Mouse (Mus musculus) neural tube, embryonic 11.5 days (tissue): ENCODE data around the gene Nfkbil1. TPM values are rescaled to one million over a fixed set of nuclear protein-coding genes. Genes with fewer than 3 reads are reported as not detected.

ENCODE experiments used
- ATAC-seq: fragments of 200-750 bp; cut with Nextera tagmentation; 2 replicates; pipeline ENCODE4 v1.8.0; 2017; ENCODE audit warnings: moderate number of reproducible peaks, mild to moderate bottlenecking, moderate TSS enrichment, moderate library complexity; ENCODE audit not compliant: insufficient read depth, low FRiP score, low TSS enrichment
- DNase-seq: peaks from one replicate; pipeline ENCODE4 v3.0.0-alpha.2; 2015; ENCODE audit warnings: low spot score
- H3K27ac ChIP-seq: fragments of 300-500 bp; sonication (generic); 2 replicates; pipeline ENCODE4 v1.5.1; 2014; ENCODE audit warnings: low read depth, mild to moderate bottlenecking, low read length
- H3K27me3 ChIP-seq: fragments of 300-500 bp; sonication (generic); 2 replicates; pipeline ENCODE4 v1.6.1; 2014; ENCODE audit warnings: mild to moderate bottlenecking, low read length, mixed read lengths; ENCODE audit not compliant: control insufficient read depth, insufficient read depth
- H3K36me3 ChIP-seq: fragments of 300-500 bp; sonication (generic); 2 replicates; pipeline ENCODE4 v1.6.1; 2014; ENCODE audit warnings: mild to moderate bottlenecking, low read length, moderate library complexity, mixed read lengths; ENCODE audit not compliant: control insufficient read depth, insufficient read depth
- H3K4me1 ChIP-seq: fragments of 300-500 bp; sonication (generic); 2 replicates; pipeline ENCODE4 v1.6.1; 2014; ENCODE audit warnings: low read length, mixed read lengths; ENCODE audit not compliant: control insufficient read depth, insufficient read depth
- H3K4me2 ChIP-seq: fragments of 300-500 bp; sonication (generic); 2 replicates; pipeline ENCODE4 v1.6.1; 2014; ENCODE audit warnings: low read depth, mild to moderate bottlenecking, moderate library complexity
- H3K4me3 ChIP-seq: fragments of 300-500 bp; sonication (generic); 2 replicates; pipeline ENCODE4 v1.5.1; 2014; ENCODE audit warnings: low read depth, low read length
- H3K9ac ChIP-seq: fragments of 300-500 bp; sonication (generic); 2 replicates; pipeline ENCODE4 v1.6.1; 2014; ENCODE audit warnings: mild to moderate bottlenecking, low read length
- H3K9me3 ChIP-seq: fragments of 300-500 bp; sonication (generic); 2 replicates; pipeline ENCODE4 v1.6.1; 2016; ENCODE audit warnings: low read length; ENCODE audit not compliant: control insufficient read depth
- WGBS: fragments of 180-500 bp; shearing (Covaris S2); extraction: QIAGEN DNeasy Blood & Tissue Kit; methylation state at CpG from one replicate; pipeline ENCODE4 v1.1.7; 2014; 5-methylcytosine and 5-hydroxymethylcytosine counted together
- polyA plus RNA-seq: library from polyadenylated mRNA; unstranded; fragments of >200 nt; fragmentation: Nextera tagmentation; extraction: Ambion mirVana; gene quantifications from 2 replicates; pipeline ENCODE4 v1.2.1, GENCODE M21; 2014

Gene Nfkbil1
- polyA plus RNA-seq, 1 experiment from 2014 or later = 5.0 TPM

DNA sequence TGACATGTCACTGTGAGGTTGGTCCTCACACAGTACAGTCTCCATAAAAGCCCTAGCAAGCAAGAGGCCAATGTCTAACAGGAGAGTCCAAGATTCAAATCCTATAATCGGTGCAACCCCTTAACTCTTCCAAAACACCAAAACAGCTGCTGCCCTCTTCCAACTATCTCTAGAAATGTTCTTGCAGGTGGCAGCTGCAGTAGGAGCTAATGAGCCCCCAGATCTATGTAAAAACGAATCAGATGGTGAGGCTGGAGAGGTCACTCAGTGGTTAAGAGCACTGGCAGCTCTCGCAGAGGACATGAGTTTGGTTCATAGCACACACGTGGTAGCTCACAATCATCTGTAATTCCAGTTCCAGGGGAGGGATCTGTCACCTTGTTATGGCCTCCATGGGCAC, 20.1 kb upstream of the Nfkbil1 start:
- WGBS = 63% methylated on average over 4 of the region's 4 CpGs
- peaks cover 17% of the 10 kb centered on the region for H3K36me3 ChIP-seq
- no peaks in the 10 kb centered on the region for H3K9me3 ChIP-seq
- no peak overlapping the region for H3K4me3 ChIP-seq
- H3K4me2 ChIP-seq = no peak overlapping the region
- ATAC-seq (no peak), DNase-seq (peak; percentile 8)
- no peaks in the 10 kb centered on the region for H3K4me1 ChIP-seq
- no peak overlapping the region for H3K9ac ChIP-seq
- no peaks in the 10 kb centered on the region for H3K27me3 ChIP-seq
- H3K27ac ChIP-seq = no peak overlapping the region

DNA sequence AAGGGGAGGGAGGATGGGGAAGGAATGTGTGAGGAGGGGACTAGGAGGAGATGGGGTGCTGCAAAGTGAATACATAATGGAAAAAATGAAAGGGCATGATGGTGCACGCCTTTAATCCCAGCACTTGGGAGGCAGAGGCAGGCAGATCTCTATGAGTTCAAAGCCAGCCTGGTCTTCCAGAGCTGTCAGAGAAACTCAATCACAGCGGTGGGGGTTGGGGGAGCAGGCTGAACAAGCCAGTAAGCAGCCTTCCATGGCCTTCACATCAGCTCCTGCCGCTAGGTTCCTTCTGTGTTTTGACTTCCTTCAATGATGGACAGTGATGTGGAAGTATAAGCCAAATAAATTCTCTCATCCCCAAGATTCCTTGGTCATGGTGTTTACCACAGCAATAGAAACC, 19.7 kb upstream of the Nfkbil1 start:
- peak; percentile 8 for DNase-seq
- 64% methylated on average over 3 of the region's 3 CpGs for WGBS

DNA sequence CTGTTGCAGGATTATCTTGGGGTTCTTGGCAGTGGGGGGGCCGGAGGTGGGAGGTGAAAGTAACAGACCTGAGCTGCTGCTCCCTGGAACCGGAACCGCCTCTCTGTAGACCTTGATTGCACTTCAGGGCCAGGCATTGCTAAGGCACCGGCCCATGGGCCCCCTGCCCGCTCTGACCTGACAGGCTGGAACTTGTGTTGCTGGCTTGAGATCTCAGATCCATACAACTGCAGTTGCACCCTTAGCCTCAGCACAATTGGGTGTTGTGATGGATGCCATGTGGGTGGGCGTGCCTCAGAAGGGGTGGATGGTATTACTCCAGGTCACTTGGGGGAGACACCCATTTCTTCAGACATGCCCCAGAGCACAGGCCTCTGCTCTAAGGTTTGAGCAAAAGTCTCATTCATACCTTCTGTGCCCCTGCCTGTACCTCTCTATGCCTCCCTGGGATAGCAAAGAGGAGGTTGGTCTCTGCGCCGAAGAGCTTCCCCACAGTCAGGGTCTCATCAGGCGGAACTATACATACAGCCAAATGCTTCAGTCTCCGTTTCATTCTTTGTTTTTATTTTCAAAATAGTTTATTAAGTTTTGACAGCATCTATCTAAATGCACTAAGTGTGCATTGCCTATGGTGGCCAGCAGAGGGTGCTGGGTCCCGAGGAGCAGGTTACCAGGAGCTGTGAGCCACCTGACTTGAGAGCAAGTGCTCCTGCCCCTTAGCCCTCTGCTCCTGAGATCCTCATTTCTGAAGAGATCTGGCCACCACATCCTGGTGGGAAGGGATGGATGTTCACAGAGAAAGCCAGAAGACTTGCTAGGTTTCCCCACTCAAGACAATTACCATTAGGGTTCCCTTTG, 18.9 kb upstream of the Nfkbil1 start:
- Histone ChIP-seq H3K4me2 (no peak overlapping the region), H3K36me3 (peaks cover 22% of the 10 kb centered on the region), H3K9me3 (no peaks in the 10 kb centered on the region), H3K9ac (no peak overlapping the region), H3K4me3 (0 out of 2 replicates have a peak overlapping the region, but pooled peaks have one; percentile 10), H3K27ac (no peak overlapping the region), H3K27me3 (no peaks in the 10 kb centered on the region), H3K4me1 (no peaks in the 10 kb centered on the region)
- peak; percentile 20; the same call in 1 of the 2 replicates for ATAC-seq
- 55% methylated on average over 11 of the region's 11 CpGs for WGBS
- peak; percentile 61 for DNase-seq

More for the DNA sequence above, 19.7 kb upstream of the Nfkbil1 start:
- H3K9ac ChIP-seq = no peak overlapping the region
- H3K27me3 ChIP-seq = no peaks in the 10 kb centered on the region
- H3K4me3 ChIP-seq = no peak overlapping the region
- no peak for ATAC-seq
- H3K27ac ChIP-seq = no peak overlapping the region
- H3K36me3 ChIP-seq = peaks cover 20% of the 10 kb centered on the region
- H3K9me3 ChIP-seq = no peaks in the 10 kb centered on the region
- no peak overlapping the region for H3K4me2 ChIP-seq
- no peaks in the 10 kb centered on the region for H3K4me1 ChIP-seq

DNA sequence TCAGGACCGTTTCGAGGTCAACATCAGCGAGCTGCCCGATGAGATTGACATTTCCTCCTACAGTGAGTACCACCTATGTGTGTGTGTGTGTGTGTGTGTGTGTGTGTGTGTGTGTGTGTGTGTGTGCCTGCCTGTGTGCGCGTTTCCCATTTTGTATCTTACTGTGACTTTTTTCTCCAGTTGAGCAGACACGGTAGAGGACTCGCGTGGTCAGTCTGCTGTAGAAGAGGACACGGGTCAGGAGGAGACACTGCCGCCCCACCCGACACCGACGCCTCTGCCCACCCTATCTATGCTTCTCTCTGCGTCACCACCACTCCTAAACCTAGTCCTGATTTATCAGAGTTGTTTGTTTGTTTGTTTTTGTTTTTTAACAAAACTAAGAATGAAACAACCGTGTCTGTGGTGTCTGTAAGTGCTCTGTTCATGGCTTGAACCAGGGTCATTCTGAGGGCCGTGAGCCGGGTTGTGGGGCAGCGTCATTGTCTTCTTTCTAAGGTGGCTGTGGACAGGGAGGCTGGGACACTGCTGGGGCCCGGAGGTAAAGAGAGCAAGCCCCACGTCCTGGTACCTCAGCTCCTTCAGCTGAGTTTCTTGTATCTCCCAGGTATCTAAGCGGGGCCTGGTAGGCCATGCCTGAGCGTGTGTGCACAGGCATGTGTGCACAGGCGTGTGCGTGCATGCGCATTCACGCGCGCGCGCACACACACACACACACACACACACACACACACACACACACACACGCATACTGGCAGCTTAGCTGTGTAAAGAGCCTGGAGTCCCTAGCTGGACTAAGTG, 17.9 kb upstream of the Nfkbil1 start:
- H3K4me2 ChIP-seq = no peak overlapping the region
- WGBS = 88% methylated on average over 32 of the region's 32 CpGs
- no peaks in the 10 kb centered on the region for H3K27me3 ChIP-seq
- no peak overlapping the region for H3K27ac ChIP-seq
- no peak overlapping the region for H3K9ac ChIP-seq
- H3K9me3 ChIP-seq = no peaks in the 10 kb centered on the region
- H3K36me3 ChIP-seq = peaks cover 31% of the 10 kb centered on the region
- ATAC-seq (no peak), DNase-seq (no peak)
- no peaks in the 10 kb centered on the region for H3K4me1 ChIP-seq
- H3K4me3 ChIP-seq = no peak overlapping the region

DNA sequence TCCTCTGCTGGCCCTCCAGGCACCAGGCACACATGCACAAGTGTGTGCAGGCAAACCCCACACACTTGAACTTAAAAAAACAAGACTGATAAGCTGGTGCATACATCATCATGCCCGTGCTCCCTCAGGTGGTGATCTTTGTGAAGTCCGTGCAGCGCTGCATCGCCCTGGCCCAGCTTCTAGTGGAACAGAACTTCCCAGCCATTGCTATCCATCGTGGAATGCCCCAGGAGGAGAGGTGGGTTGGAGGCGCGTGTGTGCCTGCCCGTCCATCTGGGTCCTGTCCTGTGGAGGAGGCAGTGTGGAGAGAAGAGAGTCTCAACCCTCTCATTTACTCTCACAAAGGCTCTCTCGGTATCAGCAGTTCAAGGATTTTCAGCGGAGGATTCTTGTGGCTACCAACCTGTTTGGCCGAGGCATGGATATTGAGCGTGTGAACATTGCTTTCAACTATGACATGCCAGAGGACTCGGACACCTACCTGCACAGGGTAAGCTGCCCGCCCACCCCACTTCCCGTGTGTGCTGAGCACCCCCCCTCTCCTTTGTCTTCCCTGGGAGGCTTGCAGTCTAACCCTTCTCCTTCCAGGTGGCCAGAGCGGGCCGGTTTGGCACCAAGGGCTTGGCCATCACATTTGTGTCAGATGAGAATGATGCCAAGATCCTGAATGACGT, 17.2 kb upstream of the Nfkbil1 start:
- DNase-seq (peak; percentile 20), ATAC-seq (no peak)
- Histone ChIP-seq H3K9me3 (no peaks in the 10 kb centered on the region), H3K4me3 (no peak overlapping the region), H3K36me3 (peaks cover 31% of the 10 kb centered on the region), H3K9ac (no peak overlapping the region), H3K4me1 (no peaks in the 10 kb centered on the region), H3K4me2 (no peak overlapping the region), H3K27me3 (no peaks in the 10 kb centered on the region), H3K27ac (no peak overlapping the region)
- 90% methylated on average over 18 of the region's 18 CpGs for WGBS

DNA sequence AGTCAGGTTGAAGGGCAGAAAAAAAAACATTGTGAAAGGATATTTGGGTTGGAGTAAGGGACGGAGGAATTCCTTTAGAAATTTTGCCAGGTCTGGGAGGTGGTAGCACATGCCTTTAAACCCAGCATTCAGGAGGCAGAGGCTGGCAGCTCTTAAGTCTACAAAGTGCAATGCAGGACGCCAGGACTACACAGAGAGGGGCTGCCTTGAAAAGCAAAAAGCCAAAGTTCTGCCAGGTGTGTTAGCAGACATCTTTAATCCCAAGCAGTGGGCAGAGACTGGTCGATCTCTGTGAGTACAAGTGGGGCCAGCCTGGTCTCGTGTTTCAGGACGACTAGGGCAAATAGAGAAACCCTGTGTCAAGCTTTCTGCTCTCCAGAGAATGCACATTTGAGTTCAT, 16.4 kb upstream of the Nfkbil1 start:
- WGBS = 85% methylated on average over 5 of the region's 5 CpGs
- Histone ChIP-seq H3K27ac (no peak overlapping the region), H3K9me3 (no peaks in the 10 kb centered on the region), H3K4me3 (no peak overlapping the region), H3K27me3 (no peaks in the 10 kb centered on the region), H3K4me1 (no peaks in the 10 kb centered on the region), H3K9ac (no peak overlapping the region), H3K36me3 (peaks cover 35% of the 10 kb centered on the region), H3K4me2 (no peak overlapping the region)
- DNase-seq (no peak), ATAC-seq (no peak)

DNA sequence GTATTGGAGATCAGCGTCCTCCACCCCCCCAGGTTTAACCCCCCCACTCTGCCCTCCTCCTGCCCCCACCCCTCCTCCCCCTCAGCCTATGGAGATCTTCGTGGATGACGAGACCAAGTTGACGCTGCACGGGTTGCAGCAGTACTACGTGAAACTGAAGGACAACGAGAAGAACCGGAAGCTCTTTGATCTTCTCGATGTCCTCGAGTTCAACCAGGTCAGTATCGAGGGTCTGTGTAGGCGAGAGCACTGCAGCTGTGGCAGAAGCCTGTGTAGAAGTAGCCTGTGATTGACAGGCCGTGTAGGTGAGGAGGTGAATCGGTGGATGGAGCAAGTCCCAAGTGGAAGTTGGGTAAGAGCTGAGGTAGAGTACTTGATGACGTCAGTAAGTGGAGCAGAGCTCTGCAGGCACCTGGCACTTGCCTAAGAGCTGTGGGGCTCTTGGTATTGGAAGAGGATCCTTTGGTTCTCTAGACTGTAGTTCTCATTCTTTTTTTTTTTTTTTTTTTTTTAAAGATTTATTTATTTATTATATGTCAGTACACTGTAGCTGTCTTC, 15.6 kb upstream of the Nfkbil1 start:
- no peak overlapping the region for H3K4me2 ChIP-seq
- WGBS = 89% methylated on average over 15 of the region's 15 CpGs
- no peak for ATAC-seq
- no peak overlapping the region for H3K4me3 ChIP-seq
- H3K27ac ChIP-seq = no peak overlapping the region
- no peaks in the 10 kb centered on the region for H3K27me3 ChIP-seq
- peaks cover 42% of the 10 kb centered on the region for H3K36me3 ChIP-seq
- DNase-seq = no peak
- no peak overlapping the region for H3K9ac ChIP-seq
- H3K9me3 ChIP-seq = no peaks in the 10 kb centered on the region
- 0 out of 2 replicates have a peak, but pooled peaks cover 3% of the 10 kb centered on the region for H3K4me1 ChIP-seq

DNA sequence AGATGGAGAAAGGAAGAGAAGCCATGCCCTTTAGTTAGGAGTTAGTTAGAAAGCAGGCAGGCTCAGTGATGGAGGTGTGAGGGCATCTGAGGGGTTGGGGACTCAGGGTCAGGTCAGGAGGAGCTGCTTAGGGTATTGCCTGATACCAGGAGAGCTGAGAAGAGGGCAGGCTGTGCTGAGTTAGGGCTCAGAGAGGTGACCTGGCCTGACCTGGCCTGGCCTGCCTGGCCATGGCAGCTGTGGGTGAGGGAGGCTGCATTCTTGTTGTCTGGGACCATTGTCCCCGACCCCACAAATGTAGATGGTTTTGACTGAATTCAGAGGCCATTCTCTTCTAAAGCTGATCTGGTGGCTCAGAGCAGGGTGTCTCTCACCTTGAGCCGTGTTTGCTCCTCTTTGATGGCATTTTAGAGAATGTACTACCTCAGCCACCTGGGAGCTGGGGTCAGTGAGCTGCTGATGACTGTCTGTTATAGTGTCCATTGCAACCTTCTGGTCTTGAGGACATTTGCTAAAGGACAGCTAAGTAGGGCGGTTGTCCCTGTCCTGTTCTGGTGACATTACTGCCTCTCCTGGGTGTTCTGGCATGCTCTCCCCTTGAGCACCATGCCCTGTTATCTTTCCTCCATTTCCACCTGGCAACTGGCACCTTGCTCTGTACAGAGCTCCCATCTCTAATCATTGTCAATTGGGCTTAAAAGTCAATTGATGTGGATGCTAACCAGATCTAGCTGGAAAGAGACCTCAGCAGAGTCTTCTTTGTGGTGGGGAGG, 14.9 kb upstream of the Nfkbil1 start:
- ATAC-seq = no peak
- no peak for DNase-seq
- Histone ChIP-seq H3K4me1 (0 out of 2 replicates have a peak, but pooled peaks cover 3% of the 10 kb centered on the region), H3K36me3 (peaks cover 44% of the 10 kb centered on the region), H3K4me2 (no peak overlapping the region), H3K27ac (no peak overlapping the region), H3K9ac (no peak overlapping the region), H3K9me3 (no peaks in the 10 kb centered on the region), H3K27me3 (no peaks in the 10 kb centered on the region), H3K4me3 (no peak overlapping the region)
- WGBS = 94% methylated on average over 3 of the region's 3 CpGs
